35 mouse cellular contexts compared by ENCODE assay signal in genomic region chr15:31550381-31550780, GRCm38 (mm10). TPM values are rescaled to one million over a fixed set of nuclear protein-coding genes. Genes with fewer than 3 reads are reported as not detected.
"Had no signal": no experiment of that assay in that cellular context is flagged by ENCODE, and none has a peak within 500 bp of the region (broad histone marks: within the 10 kb centered on the region; RNA-seq: fewer than 3 reads in every experiment).

No protein-coding gene starts in this region.

- H3K4me3 ChIP-seq: heart, embryonic 10.5 days; heart, embryonic 12.5 days; heart, embryonic 13.5 days; heart, embryonic 15.5 days; hindbrain, embryonic 10.5 days; hindbrain, embryonic 12.5 days; hindbrain, embryonic 13.5 days; hindbrain, embryonic 15.5 days; intestine, embryonic 15.5 days; kidney, embryonic 15.5 days; layer of hippocampus, adult 2 months had no signal

- H3K9ac ChIP-seq: heart, embryonic 12.5 days; heart, embryonic 13.5 days; heart, embryonic 15.5 days; hindbrain, embryonic 12.5 days; hindbrain, embryonic 13.5 days; hindbrain, embryonic 14.5 days; hindbrain, embryonic 15.5 days; intestine, embryonic 15.5 days; kidney, embryonic 15.5 days had no signal

- H3K27me3 ChIP-seq: heart, embryonic 12.5 days; heart, embryonic 13.5 days; heart, embryonic 15.5 days; hindbrain, embryonic 12.5 days; hindbrain, embryonic 13.5 days; hindbrain, embryonic 15.5 days; intestine, embryonic 15.5 days; kidney, embryonic 15.5 days had no signal

- H3K36me3 ChIP-seq: heart, embryonic 10.5 days; heart, embryonic 12.5 days; heart, embryonic 13.5 days; heart, embryonic 15.5 days; hindbrain, embryonic 10.5 days; hindbrain, embryonic 12.5 days; hindbrain, embryonic 13.5 days; hindbrain, embryonic 15.5 days; intestine, embryonic 15.5 days; kidney, embryonic 15.5 days had no signal

- H3K9me3 ChIP-seq: heart, embryonic 10.5 days; heart, embryonic 12.5 days; heart, embryonic 13.5 days; heart, embryonic 15.5 days; hindbrain, embryonic 10.5 days; hindbrain, embryonic 12.5 days; hindbrain, embryonic 13.5 days; hindbrain, embryonic 15.5 days; intestine, embryonic 15.5 days; kidney, embryonic 15.5 days had no signal

- H3K4me2 ChIP-seq: heart, embryonic 11.5 days; heart, embryonic 12.5 days; heart, embryonic 13.5 days; heart, embryonic 15.5 days; hindbrain, embryonic 12.5 days; hindbrain, embryonic 13.5 days; hindbrain, embryonic 14.5 days; hindbrain, embryonic 15.5 days; intestine, embryonic 15.5 days; kidney, embryonic 15.5 days had no signal

- H3K27ac ChIP-seq: heart, embryonic 10.5 days; heart, embryonic 13.5 days; heart, embryonic 15.5 days; hindbrain, embryonic 10.5 days; hindbrain, embryonic 12.5 days; hindbrain, embryonic 13.5 days; hindbrain, embryonic 14.5 days; hindbrain, embryonic 15.5 days; hindbrain, postnatal 0 days; intestine, embryonic 15.5 days; kidney, embryonic 15.5 days; kidney, postnatal 0 days; layer of hippocampus, adult 2 months had no signal

- ATAC-seq: hindbrain, embryonic 16.5 days; hindbrain, postnatal 0 days; inflammation-experienced regulatory T-cells, adult 6 months; intestine, embryonic 15.5 days; intestine, embryonic 16.5 days; intestine, postnatal 0 days had no signal

- DNase-seq: heart, postnatal 10 days; heart, postnatal 14 days; heart, postnatal 36 days; heart, postnatal 4 days; kidney, adult 11 months; kidney, adult 18-20 months; kidney, adult 2 months; kidney, adult 8-10 months; kidney, adult 9 months; kidney, postnatal 10 days; kidney, postnatal 14 days; kidney, postnatal 25 days; kidney, postnatal 36 days; kidney, postnatal 4 days; layer of hippocampus, adult 9-11 months; layer of hippocampus, postnatal 36 days had no signal

- H3K4me1 ChIP-seq: hindbrain, embryonic 10.5 days; hindbrain, embryonic 12.5 days; hindbrain, embryonic 13.5 days; hindbrain, embryonic 15.5 days; intestine, embryonic 15.5 days had no signal

RNA-seq across cellular contexts. Expression of gene Cmbl, which starts 14.8 kb away (rescaled TPM):
- polyA plus RNA-seq: inflammation-experienced regulatory T-cells, adult 6 months had no signal
